Mouse (Mus musculus) bone marrow, adult 2 months (tissue): Measurements from ENCODE around the gene Fam102a. TPM values are rescaled to one million over a fixed set of nuclear protein-coding genes. Genes with fewer than 3 reads are reported as not detected.
A peak's percentile ranks its signal among the peaks of the same experiment; 100 is the strongest.

Experiments
- H3K27ac ChIP-seq: fragments of 200-500 bp; 2 replicates; pipeline ENCODE4 v1.5.1; 2012; ENCODE audit warnings: low read depth, mild to moderate bottlenecking, control low read depth, inconsistent platforms, low read length; ENCODE audit not compliant: control insufficient read depth, poor library complexity, insufficient read depth
- H3K4me1 ChIP-seq: fragments of 200-500 bp; 2 replicates; pipeline ENCODE4 v1.6.1; 2011; ENCODE audit warnings: low read length; ENCODE audit not compliant: control insufficient read depth, insufficient read depth
- H3K4me3 ChIP-seq: fragments of 200-500 bp; replicated peaks from 2 replicates; pipeline ENCODE3; 2011; ENCODE audit warnings: mild to moderate bottlenecking, low read depth, low read length, control low read depth; ENCODE audit not compliant: control insufficient read depth
- CTCF ChIP-seq: fragments of 200-500 bp; IDR thresholded peaks from 2 replicates; pipeline ENCODE4 v1.5.1; 2011; ENCODE audit warnings: low read length, control low read depth; ENCODE audit not compliant: control insufficient read depth, insufficient read depth
- POLR2A ChIP-seq: fragments of 200-500 bp; IDR thresholded peaks from 2 replicates; pipeline ENCODE4 v1.6.1; 2011; ENCODE audit warnings: low read depth, mild to moderate bottlenecking, control low read depth, low read length, borderline replicate concordance; ENCODE audit not compliant: control insufficient read depth
- WGBS: fragments of 180-500 bp; shearing (Covaris S2); methylation state at CpG from one replicate; pipeline ENCODE4 v1.1.7; 2018; 5-methylcytosine and 5-hydroxymethylcytosine counted together
- polyA plus RNA-seq: library from polyadenylated mRNA; stranded (reverse); fragments of >200 nt; gene quantifications from 2 replicates; pipeline ENCODE4 v1.2.4, GENCODE M21; 2011; ENCODE audit warnings: low replicate concordance; ENCODE audit not compliant: missing spikeins, insufficient read depth, insufficient read length

Fam102a gene
- polyA plus RNA-seq, 1 experiment, result 5.4 TPM

GRCm38 (mm10) chr2:32606161-32607142 lies 71.3 kb downstream of the Fam102a start:
- Histone ChIP-seq H3K4me3 (peak overlapping the region; percentile 51), H3K27ac (peak overlapping the region; percentile 75; the same call in 1 of the 2 replicates), H3K4me1 (peaks cover 1% of the 10 kb centered on the region; the same call in 1 of the 2 replicates)
- no peak for TF ChIP-seq POLR2A
- peak; percentile 57 for TF ChIP-seq CTCF
- 14% methylated on average over 55 of the region's 55 CpGs for WGBS

- no peaks in the 10 kb centered on the region; the same call in 1 of the 2 replicates for H3K4me1 ChIP-seq
- under 1% methylated on average over 34 of the region's 34 CpGs for WGBS
- no peak for TF ChIP-seq POLR2A
- no peak for TF ChIP-seq CTCF
- H3K4me3 ChIP-seq, result peak overlapping the region; percentile 51
- H3K27ac ChIP-seq, result peak overlapping the region; percentile 75
Observed at GRCm38 (mm10) chr2:32607262-32607947, 72.3 kb downstream of the Fam102a start.

- no peak for TF ChIP-seq CTCF
- no peak; the same call in 1 of the 2 replicates for TF ChIP-seq POLR2A
- no peaks in the 10 kb centered on the region; the same call in 1 of the 2 replicates for H3K4me1 ChIP-seq
- H3K27ac ChIP-seq, result peak overlapping the region; percentile 27; the same call in 1 of the 2 replicates
- WGBS, result 1% methylated on average over 25 of the region's 25 CpGs
- H3K4me3 ChIP-seq, result peak overlapping the region; percentile 44
Observed at GRCm38 (mm10) chr2:32608141-32608777, 73.1 kb downstream of the Fam102a start.

- TF ChIP-seq CTCF (no peak), POLR2A (no peak; the same call in 1 of the 2 replicates)
- Histone ChIP-seq H3K27ac (peak overlapping the region; percentile 5; the same call in 1 of the 2 replicates), H3K4me3 (peak overlapping the region; percentile 7), H3K4me1 (no peaks in the 10 kb centered on the region; the same call in 1 of the 2 replicates)
- WGBS, result 52% methylated on average over 18 of the region's 18 CpGs
Observed at GRCm38 (mm10) chr2:32608778-32609435, 73.8 kb downstream of the Fam102a start.

- WGBS, result 18% methylated on average over 23 of the region's 23 CpGs
- Histone ChIP-seq H3K4me1 (no peaks in the 10 kb centered on the region; the same call in 1 of the 2 replicates), H3K27ac (no peak overlapping the region), H3K4me3 (peak overlapping the region; percentile 29)
- TF ChIP-seq CTCF, result no peak
- no peak for TF ChIP-seq POLR2A
Observed at GRCm38 (mm10) chr2:32610610-32611229, 75.6 kb downstream of the Fam102a start.

- Histone ChIP-seq H3K4me3 (no peak overlapping the region), H3K4me1 (no peaks in the 10 kb centered on the region; the same call in 1 of the 2 replicates), H3K27ac (no peak overlapping the region)
- WGBS, result 85% methylated on average over 26 of the region's 26 CpGs
- no peak for TF ChIP-seq CTCF
- no peak for TF ChIP-seq POLR2A
Observed at GRCm38 (mm10) chr2:32612274-32612673, 77.1 kb downstream of the Fam102a start.

- TF ChIP-seq CTCF, result no peak
- TF ChIP-seq POLR2A, result no peak
- Histone ChIP-seq H3K27ac (no peak overlapping the region), H3K4me3 (no peak overlapping the region), H3K4me1 (no peaks in the 10 kb centered on the region)
- 88% methylated on average over 1 of the region's 1 CpGs for WGBS
Observed at GRCm38 (mm10) chr2:32617109-32617508, 82.0 kb downstream of the Fam102a start.
